Comparison of ENCODE assay signal across 22 mouse cellular contexts in genomic region chr2:149939586-149939985, GRCm38 (mm10).
"Had no signal": no experiment of that assay in that cellular context is flagged by ENCODE, and none has a peak within 500 bp of the region (broad histone marks: within the 10 kb centered on the region; RNA-seq: fewer than 3 reads in every experiment).

No protein-coding gene starts in this region.

- H3K4me1 ChIP-seq: heart, embryonic 15.5 days; hindbrain, embryonic 13.5 days; hindbrain, embryonic 15.5 days; kidney, embryonic 15.5 days had no signal

- H3K4me2 ChIP-seq: heart, embryonic 11.5 days; heart, embryonic 13.5 days; heart, embryonic 15.5 days; hindbrain, embryonic 13.5 days; hindbrain, embryonic 15.5 days; kidney, embryonic 15.5 days; limb, embryonic 12.5 days; liver, embryonic 11.5 days had no signal

- ATAC-seq: hindbrain, postnatal 0 days; intestine, embryonic 16.5 days had no signal

- H3K27ac ChIP-seq: gastrocnemius, adult 2 months; heart, adult 2 months; heart, embryonic 13.5 days; heart, embryonic 15.5 days; hindbrain, embryonic 13.5 days; hindbrain, embryonic 15.5 days; hindbrain, postnatal 0 days; kidney, embryonic 15.5 days; kidney, postnatal 0 days; left cerebral cortex, adult 2 months; limb, embryonic 10.5 days; limb, embryonic 12.5 days; liver, embryonic 14.5 days had no signal

- H3K9me3 ChIP-seq: heart, embryonic 13.5 days; heart, embryonic 15.5 days; hindbrain, embryonic 13.5 days; hindbrain, embryonic 15.5 days; kidney, embryonic 15.5 days; limb, embryonic 10.5 days; limb, embryonic 12.5 days had no signal

- H3K27me3 ChIP-seq: heart, embryonic 13.5 days; heart, embryonic 15.5 days; hindbrain, embryonic 13.5 days; hindbrain, embryonic 15.5 days; kidney, embryonic 15.5 days; limb, embryonic 12.5 days had no signal

- H3K9ac ChIP-seq: heart, embryonic 13.5 days; heart, embryonic 15.5 days; hindbrain, embryonic 13.5 days; hindbrain, embryonic 15.5 days; kidney, embryonic 15.5 days; limb, embryonic 12.5 days; liver, embryonic 14.5 days had no signal

- H3K4me3 ChIP-seq: gastrocnemius, adult 2 months; heart, adult 2 months; heart, embryonic 13.5 days; heart, embryonic 15.5 days; hindbrain, embryonic 13.5 days; hindbrain, embryonic 15.5 days; kidney, embryonic 15.5 days; left cerebral cortex, adult 2 months; limb, embryonic 10.5 days; limb, embryonic 12.5 days had no signal

- H3K36me3 ChIP-seq: heart, embryonic 13.5 days; heart, embryonic 15.5 days; hindbrain, embryonic 13.5 days; hindbrain, embryonic 15.5 days; kidney, embryonic 15.5 days; limb, embryonic 10.5 days; limb, embryonic 12.5 days had no signal

- DNase-seq: gastrocnemius, adult 2 months; gastrocnemius, postnatal 10 days; gastrocnemius, postnatal 25 days; heart, adult 11 months; heart, adult 2 months; heart, postnatal 14 days; heart, postnatal 36 days; liver had no signal
